Mouse (Mus musculus) Muller cell, postnatal 12 days (primary cell): ENCODE measurements around the gene Pus1.

Experiments used
- DNase-seq: peaks from one replicate; pipeline ENCODE4 v3.0.0-alpha.2; 2015; ENCODE audit errors: inconsistent ontology term

Gene Pus1

DNA sequence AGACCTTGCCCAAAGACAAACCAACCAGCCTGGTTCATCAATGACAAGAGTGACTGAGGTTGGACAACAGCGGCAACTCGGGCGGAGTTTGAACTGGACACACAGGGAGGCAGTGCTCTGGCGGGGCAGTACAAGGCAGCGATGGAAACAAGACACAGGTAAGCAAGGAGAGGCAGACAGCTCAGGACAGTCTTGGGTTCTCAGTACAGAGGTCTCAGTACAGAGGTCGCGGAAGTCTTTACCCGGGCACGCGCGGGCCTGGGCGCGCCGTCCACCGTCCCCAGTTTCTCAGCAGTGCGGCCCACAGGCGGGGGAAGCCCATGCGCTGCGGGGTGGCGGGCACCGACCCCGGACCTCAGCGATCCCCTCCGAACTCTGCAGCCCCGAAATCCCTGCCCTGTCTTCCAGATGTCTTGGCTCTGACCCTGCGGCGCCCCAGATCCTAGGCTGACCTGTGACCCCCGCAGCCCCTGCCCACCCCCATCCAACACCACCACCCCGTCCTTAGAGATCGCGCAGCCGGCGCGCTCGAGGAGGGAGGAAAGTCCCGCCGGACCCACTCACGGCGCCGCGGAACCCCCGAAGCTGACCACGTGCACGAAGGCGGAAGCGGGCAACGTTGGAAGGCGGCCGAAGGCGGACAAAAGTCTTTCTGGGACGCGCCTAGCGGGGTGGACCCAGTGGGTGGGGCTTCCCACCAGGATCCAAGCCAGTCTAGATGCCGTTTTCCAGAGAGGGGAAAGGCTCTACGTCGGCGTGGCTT is at the start of gene Pus1:
TSS of gene Pus1 (minus strand) at position 662 of the 763 bp plus-strand sequence.
- peak; percentile 91 for DNase-seq

DNA sequence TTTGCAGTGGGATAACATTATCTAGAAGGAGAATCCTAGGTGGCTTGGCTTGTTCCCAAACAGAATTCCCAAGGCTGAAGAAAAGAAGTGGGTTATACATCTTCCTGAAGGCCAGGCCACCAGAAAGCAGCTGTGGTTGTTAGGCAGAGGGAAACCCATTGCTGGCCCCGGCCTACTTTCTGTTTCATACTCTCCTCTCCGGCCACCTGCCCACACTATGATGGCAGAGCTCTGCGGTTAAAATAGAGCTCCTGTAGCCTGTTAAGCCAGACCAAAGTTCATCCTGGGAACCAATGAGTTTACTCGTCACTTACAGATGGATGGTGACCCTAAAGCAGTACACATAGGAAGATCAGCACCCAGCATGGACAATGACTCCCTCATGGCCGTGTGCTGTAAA is 47.1 kb upstream of the Pus1 start:
- no peak for DNase-seq

GRCm38 (mm10) chr5:110826781-110827495 is 46.5 kb upstream of the Pus1 start:
- DNase-seq, result no peak

DNA sequence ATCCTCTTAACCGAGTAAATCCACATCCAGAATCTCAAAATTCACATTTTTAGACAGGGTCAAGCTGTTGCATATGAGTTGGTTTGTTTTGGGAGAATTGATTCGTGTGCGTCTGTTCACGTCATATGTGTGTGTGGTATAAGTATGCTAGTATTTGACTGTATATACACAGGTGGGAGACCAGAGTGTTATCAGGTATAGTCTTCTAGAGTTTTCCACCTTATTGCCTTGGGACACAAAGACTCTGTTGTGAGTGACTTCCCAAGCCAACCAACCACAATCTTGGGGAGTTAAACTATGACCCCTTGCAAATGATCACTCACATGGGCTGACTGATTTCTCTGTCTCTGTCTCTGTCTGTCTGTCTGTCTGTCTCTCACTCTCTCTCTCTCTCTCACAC is 44.0 kb upstream of the Pus1 start:
- no peak for DNase-seq

- DNase-seq, result peak; percentile 99
Observed at GRCm38 (mm10) chr5:110809667-110810325, 29.3 kb upstream of the Pus1 start, which contains the start of gene Ulk1. Gene Ulk1, minus strand, starts transcription at chr5:110810097.

DNA sequence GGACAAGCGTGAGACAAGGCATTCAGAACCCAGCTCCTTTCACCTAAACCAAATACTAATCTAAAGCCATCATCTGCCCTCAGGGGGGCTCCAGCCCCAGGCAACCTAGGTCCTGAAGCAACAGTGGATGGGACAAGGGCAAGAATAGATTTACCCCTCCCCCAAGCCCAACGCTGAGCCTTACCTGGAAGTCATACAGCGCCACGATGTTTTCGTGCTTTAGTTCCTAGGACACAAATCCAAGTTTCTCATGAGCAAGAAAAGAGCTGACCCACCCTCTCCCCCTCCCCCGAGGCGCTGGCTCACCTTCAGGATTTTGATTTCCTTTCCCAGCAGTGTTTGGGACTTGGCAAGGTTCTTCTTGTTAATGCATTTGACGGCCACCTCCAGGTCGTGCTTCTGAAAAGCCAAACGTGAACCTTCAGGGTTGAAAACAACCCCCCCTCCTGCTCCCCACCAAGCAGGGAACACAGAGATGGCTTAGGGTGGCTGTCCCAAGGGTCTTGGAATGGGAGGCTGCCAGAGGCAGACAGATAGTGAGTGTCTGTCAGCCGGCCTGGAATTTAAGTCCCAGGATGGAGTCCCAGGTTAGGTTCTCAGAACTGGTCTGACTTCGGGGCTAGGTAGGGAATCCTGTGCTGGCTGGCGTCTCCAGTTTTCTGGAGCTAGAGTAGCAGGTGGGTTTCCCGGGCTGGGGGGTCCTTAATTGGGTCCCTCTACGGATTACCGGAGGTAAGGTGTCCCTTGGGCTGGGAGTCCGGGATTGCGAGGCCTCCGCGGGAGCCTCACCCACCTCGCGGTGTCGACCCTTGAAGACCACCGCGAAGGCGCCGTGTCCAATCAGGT is 28.6 kb upstream of the Pus1 start:
- peak; percentile 37 for DNase-seq

DNA sequence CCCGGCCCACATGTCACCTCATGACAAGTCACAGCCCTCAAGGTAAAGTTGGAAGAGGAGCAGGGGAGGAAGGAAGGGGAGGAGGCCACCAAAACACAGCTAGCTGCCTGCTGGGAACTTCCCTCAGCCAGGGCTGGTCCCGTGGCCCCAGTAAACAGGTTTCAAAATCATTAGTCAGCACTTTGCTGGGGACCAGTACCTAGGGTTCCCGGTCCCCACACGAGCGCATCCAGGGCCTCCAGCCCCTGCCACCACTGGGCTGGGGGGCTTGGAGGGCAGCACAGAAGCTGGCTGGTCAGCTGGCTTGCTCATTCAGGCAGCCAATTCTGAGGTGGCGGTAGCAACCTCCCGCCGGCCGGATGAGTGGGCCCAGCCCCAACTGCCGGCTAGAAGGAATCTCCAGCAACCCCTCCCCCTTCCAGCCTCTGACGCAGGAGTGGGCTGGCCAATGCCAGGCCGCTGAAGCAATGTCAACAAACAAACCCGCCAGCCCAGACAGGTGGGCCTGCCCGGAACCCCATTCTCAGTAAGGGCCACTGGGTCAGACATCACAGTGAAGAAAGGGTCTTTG is 27.7 kb upstream of the Pus1 start:
- DNase-seq, result peak; percentile 92

GRCm38 (mm10) chr5:110807453-110807852 is 27.0 kb upstream of the Pus1 start:
- no peak for DNase-seq

DNA sequence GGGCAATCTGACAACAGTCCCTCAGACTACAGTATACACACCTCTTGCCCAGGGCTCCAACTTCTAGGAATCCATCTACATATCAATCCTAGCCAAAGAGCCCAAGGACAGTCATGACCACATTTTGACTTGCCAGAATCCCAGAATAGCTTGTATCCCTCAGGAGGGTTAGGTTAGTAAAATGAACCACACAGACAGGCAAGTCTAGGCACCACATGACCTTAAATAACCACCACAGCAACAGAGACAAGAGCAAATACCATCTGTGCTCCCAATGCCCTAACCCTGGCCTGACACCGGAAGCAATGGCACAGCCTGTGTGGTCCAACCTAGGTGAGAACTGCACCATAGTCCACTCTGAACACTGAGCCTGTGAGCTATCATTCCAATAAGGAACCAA is 26.2 kb upstream of the Pus1 start:
- no peak for DNase-seq

- no peak for DNase-seq
Observed at GRCm38 (mm10) chr5:110806154-110806553, 25.7 kb upstream of the Pus1 start.

DNA sequence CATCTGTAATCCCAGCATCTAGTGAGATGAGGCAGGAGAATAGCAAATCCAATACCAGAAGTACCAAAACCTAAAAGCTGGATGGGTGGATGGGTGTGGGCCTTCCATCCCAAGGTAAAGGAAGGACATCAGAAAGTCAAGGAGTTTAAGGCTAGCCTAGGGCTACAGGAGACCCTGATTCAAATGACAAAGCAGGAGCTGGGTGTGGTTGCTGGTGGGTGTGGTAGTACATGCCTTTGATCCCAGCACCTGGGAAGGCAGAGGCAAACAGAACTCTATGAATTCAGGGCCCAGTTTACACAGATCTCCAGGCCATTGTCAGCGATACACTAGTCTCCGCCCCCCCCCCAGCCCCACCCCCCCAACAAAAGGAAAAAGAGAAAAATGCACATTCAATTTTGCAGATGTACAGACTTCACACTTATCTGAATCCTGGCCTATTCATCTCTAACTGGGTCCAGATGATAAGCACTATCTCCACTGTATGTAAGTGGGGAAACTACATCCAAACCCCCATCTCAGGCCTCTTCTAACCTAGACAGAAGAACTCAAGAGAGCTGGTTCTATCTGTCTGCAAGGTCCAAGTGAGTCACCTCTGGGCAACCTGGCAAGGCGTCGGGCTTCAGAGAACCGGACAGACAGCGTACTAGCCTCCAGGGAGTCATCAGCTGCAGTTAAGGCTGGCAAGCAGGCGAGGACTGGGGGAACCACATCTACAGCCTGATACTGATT is 23.7 kb upstream of the Pus1 start:
- no peak for DNase-seq

DNA sequence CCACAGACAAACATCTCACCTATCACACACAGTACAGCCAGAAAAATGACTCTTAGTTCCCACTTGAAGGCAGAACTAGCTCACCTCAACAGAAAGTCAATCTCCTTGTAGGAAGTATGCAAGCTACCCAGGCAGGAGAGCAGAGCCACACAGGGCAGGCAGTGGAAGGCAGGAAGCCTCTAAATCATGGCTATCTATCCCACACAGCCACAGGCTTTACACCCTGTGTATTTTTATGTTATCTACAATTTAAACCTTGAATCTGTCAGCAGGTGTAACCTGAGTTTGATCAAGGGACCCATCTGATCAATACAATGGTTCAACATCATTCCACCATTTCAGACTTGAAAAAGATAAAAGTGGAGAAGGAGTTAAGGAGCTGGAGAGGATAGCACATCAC is 22.4 kb upstream of the Pus1 start:
- DNase-seq, result no peak

- DNase-seq, result peak; percentile 85
Observed at GRCm38 (mm10) chr5:110802186-110802585, 21.7 kb upstream of the Pus1 start.

- no peak for DNase-seq
Observed at GRCm38 (mm10) chr5:110801036-110801624, 20.7 kb upstream of the Pus1 start.

- DNase-seq, result peak; percentile 33
Observed at GRCm38 (mm10) chr5:110797696-110798095, 17.2 kb upstream of the Pus1 start.

GRCm38 (mm10) chr5:110794363-110794762 is 13.9 kb upstream of the Pus1 start:
- no peak for DNase-seq

DNA sequence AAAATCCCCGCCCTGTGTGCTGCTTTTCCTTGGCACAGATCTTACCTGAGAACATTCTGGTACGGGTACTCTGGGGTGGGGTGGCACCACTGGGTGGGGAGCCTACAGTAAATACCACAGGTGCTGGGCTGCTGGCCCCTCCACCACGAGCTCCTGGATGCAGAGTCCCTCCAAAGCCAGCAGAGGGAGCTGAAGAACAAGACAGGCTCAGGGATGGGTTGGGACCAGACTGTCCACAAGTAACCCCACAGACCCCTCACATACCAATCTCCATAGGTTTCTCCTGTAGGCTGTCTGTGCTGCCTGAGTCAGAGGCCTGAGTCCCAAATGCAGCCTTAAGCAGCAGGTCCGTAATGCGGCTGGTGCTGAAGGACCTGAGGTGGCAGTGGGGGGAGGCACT is 8.2 kb upstream of the Pus1 start:
- peak; percentile 45 for DNase-seq

- no peak for DNase-seq
Observed at GRCm38 (mm10) chr5:110786081-110786835, 5.8 kb upstream of the Pus1 start.

DNA sequence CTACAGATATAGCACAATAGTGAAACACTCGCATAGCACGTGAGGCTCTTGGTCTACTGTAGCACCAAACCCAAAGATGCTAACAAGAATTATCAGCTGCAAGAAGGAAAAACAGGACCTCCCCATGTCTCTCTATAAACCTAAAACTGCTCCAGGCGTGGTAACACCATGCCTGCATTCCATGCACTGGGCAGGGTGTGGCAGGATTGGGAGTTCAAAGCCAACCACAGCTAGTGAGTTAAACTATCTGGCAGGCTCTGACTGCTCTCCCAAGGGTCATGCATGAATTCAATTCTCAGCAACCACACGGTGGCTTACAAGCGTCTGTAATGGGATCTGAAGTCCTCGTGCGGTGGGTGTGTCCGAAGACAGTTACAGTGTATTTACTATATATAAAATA is 2.7 kb upstream of the Pus1 start:
- no peak for DNase-seq
